Mouse (Mus musculus): ENCODE data around the gene Htr5b. TPM values are rescaled to one million over a fixed set of nuclear protein-coding genes. Genes with fewer than 3 reads are reported as not detected.

The Htr5b gene
- total and polyA plus RNA-seq, 3 experiments: not detected

GRCm38 (mm10) chr1:121460077-121460476, 68.2 kb downstream of the Htr5b start:
- Histone ChIP-seq H3K27ac (ENCODE audit: insufficient read depth, low read depth) (no peak overlapping the region), H3K27me3 (replicated peaks) (no peaks in the 10 kb centered on the region), H3K79me2 (replicated peaks; ENCODE audit: control insufficient read depth, extremely low read depth, insufficient read depth, poor library complexity, severe bottlenecking) (no peaks in the 10 kb centered on the region), H3K9ac (ENCODE audit: insufficient read depth, low read depth) (no peak overlapping the region), H3K36me3 (replicated peaks in 1 of 2; ENCODE audit: control insufficient read depth in 1 of 2, insufficient read depth in 1 of 2, low read length in 1 of 2) (peaks cover 42 to 87% of the 10 kb centered on the region in 2 experiments), H3K4me2 (ENCODE audit: insufficient read depth, low read depth, poor library complexity, severe bottlenecking) (no peak overlapping the region), H3K4me3 (replicated peaks in 1 of 3; ENCODE audit: low read depth in 2 of 3, low read length in 2 of 3, poor library complexity in 1 of 3) (no peak overlapping the region), H3K9me3 (replicated peaks; ENCODE audit: low read length) (no peaks in the 10 kb centered on the region), H3K4me1 (ENCODE audit: control insufficient read depth in 1 of 2, insufficient read depth in 2 of 2) (peaks cover 3 to 51% of the 10 kb centered on the region in 2 experiments; a peak in 3 of 4 replicates)
- in situ Hi-C loops (cut with MboI; ENCODE audit: low pct_ligation_motif_present, low pct_unique_long_range_greater_than_20kb, low sequenced_read_pairs) (no loop called here), dilution Hi-C loops (cut with MboI; ENCODE audit: extremely low pct_ligation_motif_present, extremely low pct_unique_long_range_greater_than_20kb, low sequenced_read_pairs) (no loop called here)
- DNase-seq (ENCODE audit: extremely low read depth): no peak
- TF ChIP-seq NELFE (IDR thresholded peaks at IDR 0.05; ENCODE audit: low read depth, low read length): no peak
- no peak for TF ChIP-seq MXI1 (IDR thresholded peaks at IDR 0.05; ENCODE audit: low read depth, low read length)
- 0 out of 4 replicates have a peak, but pooled peaks of 1 of the 2 experiments have one; percentile 12 for TF ChIP-seq CTCF (conservative IDR thresholded peaks at IDR 0.05 in 1 of 2, IDR thresholded peaks at IDR 0.05 in 1 of 2; ENCODE audit: low read depth in 2 of 2, low read length in 2 of 2)
- no peak for TF ChIP-seq SMC3 (IDR thresholded peaks at IDR 0.05; ENCODE audit: low read depth, low read length)
- TF ChIP-seq CHD1 (IDR thresholded peaks at IDR 0.05; ENCODE audit: low read depth, low read length): no peak
- no peak for TF ChIP-seq ELF1 (IDR thresholded peaks at IDR 0.05; ENCODE audit: low read depth, low read length)
- no peak for TF ChIP-seq ZKSCAN1 (IDR thresholded peaks at IDR 0.05; ENCODE audit: borderline replicate concordance, low read depth, low read length)

Other genes with a start within 250 kb of the Htr5b start
- gene Insig2, start 195.9 kb downstream of the Htr5b start, total RNA-seq (2012; rRNA removed): 25.0 and 37.7 TPM in 2 replicates
- 20.1 and 23.6 TPM in 2 replicates for gene Insig2, start 195.9 kb downstream of the Htr5b start, total RNA-seq (2014; rRNA removed)
- gene Insig2, start 195.9 kb downstream of the Htr5b start, polyA plus RNA-seq (2012; ENCODE audit: insufficient read length, low read depth): 20.5 and 21.2 TPM in 2 replicates
- 21.0 and 21.2 TPM in 2 replicates for gene Ccdc93, start 97.4 kb downstream of the Htr5b start, total RNA-seq (2012; rRNA removed)
- gene Ccdc93, start 97.4 kb downstream of the Htr5b start, total RNA-seq (2014; rRNA removed): 23.7 and 25.0 TPM in 2 replicates
- gene Ccdc93, start 97.4 kb downstream of the Htr5b start, polyA plus RNA-seq (2012; ENCODE audit: insufficient read length, low read depth): 34.0 and 37.2 TPM in 2 replicates
- 62.8 and 85.8 TPM in 2 replicates for gene Ddx18, start 39.5 kb upstream of the Htr5b start, total RNA-seq (2012; rRNA removed)
- 61.8 and 69.7 TPM in 2 replicates for gene Ddx18, start 39.5 kb upstream of the Htr5b start, total RNA-seq (2014; rRNA removed)
- 184 and 198 TPM in 2 replicates for gene Ddx18, start 39.5 kb upstream of the Htr5b start, polyA plus RNA-seq (2012; ENCODE audit: insufficient read length, low read depth)

All from CH12.LX (cell line).